Mouse (Mus musculus) monocyte, adult 5-6 weeks (primary cell): ENCODE measurements around the gene Helt. TPM values are rescaled to one million over a fixed set of nuclear protein-coding genes. Genes with fewer than 3 reads are reported as not detected.

Source experiments
- ATAC-seq: fragments of 153-309, 156-312 bp; replicated peaks from 2 replicates; pipeline ENCODE4 v1.8.0; 2017; ENCODE audit warnings: mild to moderate bottlenecking; ENCODE audit not compliant: low TSS enrichment, insufficient number of reproducible peaks, severe bottlenecking, poor library complexity, low FRiP score
- total RNA-seq: library from RNA; stranded (forward); fragments of 200-1000, 200-491, 200-594 nt; gene quantifications from 3 replicates; pipeline ENCODE4 v1.2.3, GENCODE M21; 2017

Helt gene
- total RNA-seq, 1 experiment from 2014 or later, result not detected

DNA sequence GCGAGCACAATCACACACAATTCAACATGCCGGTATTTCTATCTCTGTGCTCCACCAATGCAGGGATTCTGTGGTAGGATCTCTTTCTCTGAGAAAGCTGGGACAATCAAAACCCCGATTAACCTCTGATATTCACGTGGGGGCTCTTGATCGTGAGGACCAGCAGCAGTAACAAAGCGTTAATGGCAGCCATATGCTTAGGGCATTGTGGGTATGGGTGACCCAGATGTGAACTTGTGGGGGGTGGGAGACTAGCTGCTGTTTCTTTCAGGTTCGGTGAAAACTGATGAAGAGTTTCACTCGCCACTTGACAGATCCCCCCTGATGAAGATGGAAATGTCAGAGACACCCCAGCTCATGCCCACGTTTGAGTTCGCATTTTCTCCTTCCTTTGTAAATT lies 42.9 kb downstream of the Helt start:
- ATAC-seq, result no peak

DNA sequence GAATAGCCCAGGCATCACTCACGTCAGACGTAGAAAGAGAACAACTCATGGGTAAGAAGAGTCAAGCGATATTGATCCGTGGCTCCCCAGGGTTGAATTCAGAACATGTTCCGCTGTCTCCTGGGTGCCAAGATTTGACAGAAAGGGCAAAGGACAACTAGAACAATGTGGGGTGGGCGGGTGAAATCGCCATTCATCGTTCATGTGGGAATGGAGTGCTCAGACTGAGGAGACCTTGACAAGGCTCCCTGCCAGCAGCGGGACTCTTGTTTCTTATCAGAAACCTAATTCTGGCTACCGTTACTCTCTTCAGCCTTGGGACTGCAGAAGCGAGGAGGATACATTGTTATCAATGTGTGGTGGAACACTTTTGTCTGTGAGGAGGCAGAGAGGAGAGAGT lies 48.1 kb downstream of the Helt start:
- ATAC-seq, result no peak

DNA sequence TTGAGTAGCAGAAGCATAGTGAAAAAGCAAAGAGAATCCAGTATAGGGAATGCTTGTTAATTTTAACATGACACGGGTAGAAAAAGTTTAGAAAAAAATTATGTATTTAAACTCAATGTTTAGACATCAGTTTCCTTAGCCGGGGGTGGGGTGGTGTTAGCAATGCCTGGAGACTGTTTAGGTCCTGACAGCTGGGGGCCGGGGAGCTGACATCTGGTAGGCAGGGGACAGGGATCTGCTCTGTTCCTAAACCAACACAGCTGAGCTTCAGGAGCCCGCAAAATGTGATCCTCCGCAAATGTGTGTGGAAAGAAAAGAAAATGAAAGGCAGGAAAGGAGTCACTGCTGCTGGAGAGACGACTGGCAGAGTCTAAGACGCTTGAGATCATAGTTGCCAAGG lies 51.5 kb downstream of the Helt start:
- ATAC-seq, result no peak

Other genes starting within 250 kb of the Helt start
- 16.0 to 30.9 TPM (median 23.5 TPM) in 3 replicates for gene Cfap97, start 142.9 kb downstream of the Helt start, total RNA-seq
- gene Snx25, start 142.5 kb downstream of the Helt start, total RNA-seq, result 10.2 to 20.5 TPM (median 15.1 TPM) in 3 replicates
- 25.8 to 40.1 TPM (median 26.8 TPM) in 3 replicates for gene Slc25a4, start 83.4 kb downstream of the Helt start, total RNA-seq
- gene Acsl1, start 176.4 kb upstream of the Helt start, total RNA-seq, result 48.7 to 59.9 TPM (median 49.7 TPM) in 3 replicates